Mouse (Mus musculus) liver, embryonic 14.5 days (tissue): Measurements from ENCODE around the gene Mafg. TPM values are rescaled to one million over a fixed set of nuclear protein-coding genes. Genes with fewer than 3 reads are reported as not detected.

Experiments
- ATAC-seq: fragments of 200-750 bp; cut with Nextera tagmentation; 2 replicates; pipeline ENCODE4 v1.8.0; 2017; ENCODE audit warnings: moderate number of reproducible peaks, mild to moderate bottlenecking, moderate library complexity; ENCODE audit not compliant: insufficient read depth
- DNase-seq, 3 experiments: peaks; one replicate each; pipeline ENCODE4 v3.0.0-alpha.2; 2012 to 2013; ENCODE audit warnings: low read depth in 3 of 3, low spot score in 3 of 3
- H3K27ac ChIP-seq: fragments of 300-500 bp; sonication (generic); 2 replicates; pipeline ENCODE4 v1.5.1; 2014; ENCODE audit warnings: moderate library complexity, mild to moderate bottlenecking, control low read depth, inconsistent platforms
- H3K27me3 ChIP-seq: fragments of 300-500 bp; sonication (generic); 2 replicates; pipeline ENCODE4 v1.6.1; 2014; ENCODE audit warnings: mild to moderate bottlenecking, low read length, moderate library complexity; ENCODE audit not compliant: control insufficient read depth, insufficient read depth
- H3K36me3 ChIP-seq: fragments of 300-500 bp; sonication (generic); replicated peaks from 2 replicates; pipeline ENCODE4 v1.6.1; 2014; ENCODE audit warnings: low read depth; ENCODE audit not compliant: control insufficient read depth, insufficient read depth
- H3K4me1 ChIP-seq, 2 experiments: fragments of 200-500 bp in 1 of 2; fragments of 300-500 bp in 1 of 2; sonication (generic) in 1 of 2; replicated peaks; 2 replicates each; pipeline ENCODE4 v1.6.1; 2012 to 2014; ENCODE audit warnings: antibody characterized with exemption in 1 of 2, inconsistent platforms in 1 of 2, low read length in 1 of 2; ENCODE audit not compliant: control insufficient read depth in 2 of 2, insufficient read depth in 2 of 2
- H3K4me2 ChIP-seq: fragments of 300-500 bp; sonication (generic); 2 replicates; pipeline ENCODE4 v1.6.1; 2014; ENCODE audit warnings: low read depth, mild to moderate bottlenecking, control low read depth, moderate library complexity
- H3K4me3 ChIP-seq, 2 experiments: fragments of 200-500 bp in 1 of 2; fragments of 300-500 bp in 1 of 2; sonication (generic) in 1 of 2; 2 replicates each; pipeline ENCODE4 v1.5.1; 2012 to 2014; ENCODE audit warnings: low read depth in 2 of 2, low read length in 2 of 2, mild to moderate bottlenecking in 2 of 2, control low read depth in 1 of 2, inconsistent platforms in 1 of 2, moderate library complexity in 1 of 2; ENCODE audit not compliant: insufficient read depth in 1 of 2
- H3K9ac ChIP-seq: fragments of 300-500 bp; sonication (generic); replicated peaks from 2 replicates; pipeline ENCODE4 v1.6.1; 2014; ENCODE audit warnings: mild to moderate bottlenecking, control low read depth, moderate library complexity
- H3K9me3 ChIP-seq: fragments of 300-500 bp; sonication (generic); 2 replicates; pipeline ENCODE4 v1.6.1; 2016; ENCODE audit warnings: low read length, mixed read lengths; ENCODE audit not compliant: control insufficient read depth
- CTCF ChIP-seq: IDR thresholded peaks from 2 replicates; pipeline ENCODE4 v1.5.1; 2016; ENCODE audit warnings: antibody characterized with exemption, low read depth, control low read depth
- EP300 ChIP-seq: IDR thresholded peaks from 2 replicates; pipeline ENCODE4 v1.6.1; 2016; ENCODE audit warnings: antibody characterized with exemption, low read depth
- WGBS: fragments of 180-500 bp; shearing (Covaris S2); extraction: QIAGEN DNeasy Blood & Tissue Kit; methylation state at CpG from one replicate; pipeline ENCODE4 v1.1.7; 2014; ENCODE audit not compliant: insufficient replicate concordance; 5-methylcytosine and 5-hydroxymethylcytosine counted together
- polyA plus RNA-seq, 2 experiments: library from polyadenylated mRNA; depleted of rRNA in 1 of 2; stranded (reverse) in 1 of 2; unstranded in 1 of 2; fragments of >200 nt; fragmentation: Nextera tagmentation in 1 of 2; extraction: Ambion mirVana in 1 of 2; gene quantifications; 2 replicates each; pipeline versions ENCODE4 v1.2.1 to v1.2.3; 2012 to 2014

The Mafg gene
- polyA plus RNA-seq, 2 experiments, result 20.9 to 30.9 TPM

DNA sequence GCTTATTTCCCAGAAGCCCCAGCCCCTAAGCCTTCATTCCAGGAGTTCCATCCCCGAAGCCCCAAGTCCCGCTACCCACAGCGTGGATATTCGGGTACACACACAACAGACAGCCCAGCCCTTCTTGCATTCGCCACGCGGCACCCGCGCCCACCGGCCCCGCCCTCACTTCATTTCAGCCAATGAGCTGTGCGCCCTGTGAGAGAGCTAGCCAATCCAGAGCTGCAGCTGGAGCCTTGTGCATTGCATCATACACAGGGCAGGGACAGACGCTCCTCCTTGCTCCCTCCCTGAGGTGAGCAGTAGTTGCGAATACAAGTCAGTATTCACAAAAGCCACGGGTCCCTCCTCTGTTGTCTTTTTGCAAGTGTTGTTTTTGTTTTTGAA is 10.2 kb upstream of the Mafg start, which contains the start of gene Pycr1:
Gene Pycr1 (minus strand): TSS at position 169 of the 387 bp plus-strand sequence.
- Histone ChIP-seq H3K9me3 (no peaks in the 10 kb centered on the region), H3K4me3 (peak within 1 kb of the TSS; percentile 60 to 66), H3K27me3 (peaks cover 4% of the 10 kb centered on the region), H3K27ac (no peak within 1 kb of the TSS), H3K4me1 (peaks cover 7 to 8% of the 10 kb centered on the region in 2 experiments), H3K9ac (peak within 1 kb of the TSS; percentile 58), H3K36me3 (no peaks in the 10 kb centered on the region), H3K4me2 (peak within 1 kb of the TSS; percentile 97)
- WGBS, result under 1% methylated on average over 15 of the region's 15 CpGs
- DNase-seq, result peak; percentile 85 to 90 (median 86)
- TF ChIP-seq EP300 (no peak), CTCF (no peak)
- peak; percentile 99 for ATAC-seq

DNA sequence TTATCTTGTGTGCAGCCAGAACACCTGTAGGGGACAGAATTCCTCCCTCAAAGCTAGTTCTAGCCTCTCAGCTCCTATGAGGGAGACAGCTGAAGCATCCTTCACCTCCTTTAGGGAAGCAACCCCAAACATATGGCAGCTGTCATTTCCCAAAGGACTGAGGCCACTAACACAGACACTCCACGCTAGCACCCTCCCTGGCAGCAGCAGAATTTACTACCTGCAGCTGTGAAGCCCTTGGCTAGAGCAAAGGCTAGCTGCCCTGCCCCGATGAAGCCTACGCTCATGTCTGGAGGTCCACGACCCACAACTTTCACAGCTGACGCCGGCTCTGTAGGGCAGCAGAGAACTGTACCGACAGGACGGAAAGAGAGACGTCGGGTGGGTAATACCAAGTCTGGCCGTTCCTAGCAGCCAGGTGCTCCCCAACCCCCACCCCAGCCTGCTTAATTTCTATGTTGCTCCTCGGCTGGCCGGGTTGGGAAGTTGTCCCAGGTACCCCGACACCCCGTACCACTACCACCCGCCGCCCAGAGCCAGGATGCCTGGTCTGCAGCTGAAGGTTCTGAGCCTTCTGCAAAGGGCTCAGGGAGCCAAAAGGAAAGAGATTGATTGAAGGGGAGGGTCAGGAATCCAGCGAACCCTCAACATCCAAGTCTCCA is 9.7 kb upstream of the Mafg start:
- Histone ChIP-seq H3K9ac (peak overlapping the region; percentile 58), H3K4me2 (peak overlapping the region; percentile 97), H3K4me3 (peak overlapping the region; percentile 60 to 66), H3K36me3 (no peaks in the 10 kb centered on the region), H3K27ac (no peak overlapping the region), H3K4me1 (peaks cover 7 to 8% of the 10 kb centered on the region in 2 experiments), H3K9me3 (no peaks in the 10 kb centered on the region), H3K27me3 (peaks cover 1% of the 10 kb centered on the region)
- 3% methylated on average over 18 of the region's 18 CpGs for WGBS
- TF ChIP-seq EP300, result no peak
- TF ChIP-seq CTCF, result no peak; the same call in 1 of the 2 replicates
- DNase-seq, result no peak
- peak; percentile 59 for ATAC-seq

DNA sequence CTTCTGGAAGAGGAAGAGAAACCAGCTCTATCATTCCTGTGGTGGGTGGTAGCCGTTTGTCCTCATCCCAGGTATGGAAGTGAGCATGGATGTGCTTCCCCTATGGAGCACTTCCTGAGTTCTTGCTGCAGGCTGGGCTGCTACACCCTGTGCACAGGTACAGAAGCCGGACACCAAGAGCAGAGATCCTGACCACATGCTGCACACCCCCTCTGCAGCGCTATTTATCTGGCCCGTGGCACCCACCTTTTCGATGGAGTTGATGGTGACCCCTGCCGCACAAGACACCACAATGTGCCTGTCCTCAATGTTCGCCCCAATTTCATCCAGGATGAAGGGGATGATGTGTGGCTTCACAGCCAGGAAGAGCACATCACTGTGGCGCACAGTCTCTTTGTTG is 8.5 kb upstream of the Mafg start:
- no peak overlapping the region for H3K27ac ChIP-seq
- H3K9me3 ChIP-seq, result no peaks in the 10 kb centered on the region
- WGBS, result 67% methylated on average over 8 of the region's 8 CpGs
- no peak for DNase-seq
- H3K27me3 ChIP-seq, result no peaks in the 10 kb centered on the region; the same call in none of the 2 replicates
- H3K4me2 ChIP-seq, result no peak overlapping the region
- H3K36me3 ChIP-seq, result no peaks in the 10 kb centered on the region
- TF ChIP-seq EP300, result no peak
- TF ChIP-seq CTCF, result no peak
- ATAC-seq, result no peak
- H3K9ac ChIP-seq, result no peak overlapping the region
- no peak overlapping the region for H3K4me3 ChIP-seq
- H3K4me1 ChIP-seq, result peaks cover 7 to 8% of the 10 kb centered on the region in 2 experiments

DNA sequence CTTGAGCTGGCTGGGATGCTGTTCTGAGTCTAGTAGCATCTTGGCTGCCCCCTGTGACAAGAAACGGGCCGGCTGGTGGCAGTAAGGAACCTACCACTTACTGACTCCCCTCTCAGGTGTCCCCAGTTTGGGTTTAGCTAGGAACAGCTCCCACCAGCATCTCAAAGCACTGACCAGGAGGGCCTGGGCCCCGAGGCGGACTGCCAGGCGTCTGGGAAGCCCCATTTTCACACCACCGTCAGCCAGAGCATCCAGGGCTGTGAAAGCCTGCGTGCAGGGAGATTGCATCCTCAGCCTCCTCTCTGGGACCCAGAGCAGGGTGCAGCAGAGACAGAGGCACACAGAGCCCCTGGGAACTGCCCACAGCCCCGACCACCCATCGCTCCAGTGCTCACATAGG is 7.9 kb upstream of the Mafg start:
- no peaks in the 10 kb centered on the region for H3K36me3 ChIP-seq
- no peaks in the 10 kb centered on the region for H3K9me3 ChIP-seq
- no peak overlapping the region for H3K4me2 ChIP-seq
- H3K4me1 ChIP-seq, result peaks cover 7 to 8% of the 10 kb centered on the region in 2 experiments
- H3K27me3 ChIP-seq, result no peaks in the 10 kb centered on the region; the same call in none of the 2 replicates
- DNase-seq (no peak), ATAC-seq (no peak)
- no peak overlapping the region for H3K4me3 ChIP-seq
- no peak overlapping the region for H3K9ac ChIP-seq
- no peak overlapping the region for H3K27ac ChIP-seq
- WGBS, result 57% methylated on average over 9 of the region's 9 CpGs
- TF ChIP-seq EP300, result no peak
- TF ChIP-seq CTCF, result no peak

DNA sequence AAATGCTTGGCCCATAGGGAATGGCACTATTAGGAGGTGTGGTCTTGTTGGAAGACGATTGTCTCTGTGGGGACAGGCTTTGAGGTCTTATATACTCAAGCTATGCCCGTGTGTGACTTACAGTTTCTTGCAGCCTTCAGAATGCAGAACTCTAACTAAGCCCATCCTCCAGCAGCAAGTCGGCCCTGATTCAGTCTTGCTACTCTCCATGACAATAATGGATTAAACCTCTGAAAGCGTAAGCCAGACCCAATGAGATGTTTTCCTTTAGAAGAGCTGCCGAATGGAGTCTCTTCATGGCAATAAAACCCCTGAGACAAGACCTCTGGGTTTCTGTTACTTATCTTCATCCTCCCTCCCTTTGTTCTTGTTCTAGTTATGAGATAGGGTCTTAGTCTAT is 1.4 kb upstream of the Mafg start:
- Histone ChIP-seq H3K36me3 (no peaks in the 10 kb centered on the region), H3K9ac (peak overlapping the region; percentile 9), H3K27me3 (no peaks in the 10 kb centered on the region), H3K4me1 (peaks cover 24 to 31% of the 10 kb centered on the region in 2 experiments), H3K4me3 (no peak overlapping the region; a peak in 1 of 4 replicates), H3K27ac (no peak overlapping the region), H3K4me2 (peak overlapping the region; percentile 75), H3K9me3 (no peaks in the 10 kb centered on the region)
- DNase-seq (no peak), ATAC-seq (no peak)
- no peak for TF ChIP-seq EP300
- no peak for TF ChIP-seq CTCF
- WGBS, result 77% methylated on average over 5 of the region's 5 CpGs
